Mouse (Mus musculus): ENCODE measurements at regions not wholly inside any gene's neighbourhood (a gene's known extent, or its start where the extent isn't known, plus 50 kb on each side); places are given as distances from the start of the nearest gene placed in this dataset.
"Not testable (repeated sequence)": the region's sequence is repeated elsewhere in the genome, so short reads cannot be mapped to it uniquely, and the experiment has no call there.

GRCm38 (mm10) chr12:74825664-74826063 is 351.5 kb downstream of the Kcnh5 start:
- no peak for ATAC-seq (ENCODE audit: insufficient number of reproducible peaks, insufficient read depth, low FRiP score, low TSS enrichment)
- no peaks in the 10 kb centered on the region for H3K9me3 ChIP-seq
- WGBS: 54% methylated on average over 3 of the region's 3 CpGs
- no peak overlapping the region for H3K27ac ChIP-seq
- no peaks in the 10 kb centered on the region for H3K36me3 ChIP-seq
- H3K4me2 ChIP-seq (replicated peaks): no peak overlapping the region
- no peak overlapping the region for H3K9ac ChIP-seq
- H3K4me3 ChIP-seq: no peak overlapping the region
- H3K4me1 ChIP-seq: no peaks in the 10 kb centered on the region
- H3K27me3 ChIP-seq: no peaks in the 10 kb centered on the region

DNA sequence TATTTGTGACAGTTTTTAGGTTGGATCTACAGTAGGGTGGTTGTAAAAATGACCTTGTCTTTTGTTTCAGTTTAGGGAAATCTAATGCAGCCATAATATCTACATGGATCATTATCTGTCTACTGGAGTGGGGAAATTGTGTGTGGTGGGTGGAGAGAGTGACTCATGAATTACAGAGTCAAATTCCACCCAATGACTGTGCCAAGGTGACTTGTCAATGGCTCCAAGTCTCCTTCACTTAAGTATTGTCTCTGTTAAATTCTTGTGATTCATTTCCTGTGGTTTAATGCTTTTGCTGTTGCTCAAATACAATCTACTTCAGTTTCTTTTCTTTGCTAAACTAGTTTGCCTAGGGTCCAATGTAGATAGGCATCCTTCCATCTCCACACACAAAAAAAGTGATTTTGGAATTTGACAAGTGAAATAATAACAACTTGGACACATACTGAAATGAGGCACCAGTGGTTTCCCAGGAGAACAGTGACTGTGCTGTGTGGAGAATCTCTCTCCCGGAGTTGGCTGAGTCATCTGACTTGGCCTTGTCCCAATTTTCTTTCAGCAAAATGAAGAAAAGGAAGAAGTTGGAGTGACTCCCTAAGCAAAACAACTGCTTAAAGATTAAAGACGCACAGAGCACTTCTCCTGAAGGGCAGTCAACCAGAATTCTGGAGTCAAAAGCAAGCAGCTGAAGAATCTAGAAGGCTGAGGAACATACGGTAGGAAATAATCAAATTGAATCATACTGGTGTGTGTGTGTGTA is 352.2 kb downstream of the Kcnh5 start:
- ATAC-seq (ENCODE audit: insufficient number of reproducible peaks, insufficient read depth, low FRiP score, low TSS enrichment): no peak
- no peaks in the 10 kb centered on the region for H3K9me3 ChIP-seq
- H3K4me3 ChIP-seq: no peak overlapping the region
- H3K4me1 ChIP-seq: no peaks in the 10 kb centered on the region
- 54% methylated on average over 3 of the region's 3 CpGs for WGBS
- H3K4me2 ChIP-seq (replicated peaks): no peak overlapping the region
- no peaks in the 10 kb centered on the region for H3K27me3 ChIP-seq
- no peaks in the 10 kb centered on the region for H3K36me3 ChIP-seq
- H3K27ac ChIP-seq: no peak overlapping the region
- H3K9ac ChIP-seq: no peak overlapping the region

GRCm38 (mm10) chr12:74816181-74816580 is 361.0 kb downstream of the Kcnh5 start:
- not testable (repeated sequence) for ATAC-seq (ENCODE audit: insufficient number of reproducible peaks, insufficient read depth, low FRiP score, low TSS enrichment); H3K9me3 ChIP-seq; H3K4me1 ChIP-seq; H3K9ac ChIP-seq; H3K27me3 ChIP-seq; H3K36me3 ChIP-seq; H3K4me3 ChIP-seq; H3K27ac ChIP-seq; H3K4me2 ChIP-seq (replicated peaks)
- 86% methylated on average over 3 of the region's 3 CpGs for WGBS

DNA sequence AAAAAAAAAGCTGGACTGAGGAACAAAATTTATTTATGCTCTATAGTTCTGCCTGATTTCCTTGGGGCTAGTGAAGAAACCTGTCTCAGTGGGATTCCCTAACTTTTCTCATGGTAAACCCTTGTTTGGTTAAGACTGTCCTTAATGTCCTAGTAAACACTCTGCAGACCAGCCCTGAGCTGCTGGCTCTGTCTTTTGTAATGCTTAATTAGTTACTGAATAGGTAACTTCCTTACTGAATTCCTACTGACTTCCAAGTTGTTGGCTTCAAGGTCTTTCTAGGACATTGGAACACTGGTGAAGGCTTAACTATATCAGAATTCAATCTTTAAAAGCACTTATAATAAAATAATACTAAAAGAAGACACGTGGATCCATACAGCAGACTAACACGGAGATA is 368.6 kb downstream of the Kcnh5 start:
- not testable (repeated sequence) for H3K9me3 ChIP-seq; H3K9ac ChIP-seq; H3K27ac ChIP-seq; ATAC-seq (ENCODE audit: insufficient number of reproducible peaks, insufficient read depth, low FRiP score, low TSS enrichment); H3K4me2 ChIP-seq (replicated peaks); H3K27me3 ChIP-seq; H3K4me3 ChIP-seq; H3K4me1 ChIP-seq; H3K36me3 ChIP-seq
- 88% methylated on average over 2 of the region's 2 CpGs for WGBS

GRCm38 (mm10) chr12:74807926-74808325 is 369.2 kb downstream of the Kcnh5 start:
- H3K4me2 ChIP-seq (replicated peaks); H3K27me3 ChIP-seq; H3K4me1 ChIP-seq; H3K9me3 ChIP-seq; H3K9ac ChIP-seq; H3K36me3 ChIP-seq; H3K27ac ChIP-seq; ATAC-seq (ENCODE audit: insufficient number of reproducible peaks, insufficient read depth, low FRiP score, low TSS enrichment); H3K4me3 ChIP-seq: not testable (repeated sequence)
- WGBS: 93% methylated on average over 15 of the region's 15 CpGs

GRCm38 (mm10) chr12:74803740-74804512 is 373.2 kb downstream of the Kcnh5 start:
- Histone ChIP-seq H3K27me3 (no peaks in the 10 kb centered on the region), H3K9ac (no peak overlapping the region), H3K4me1 (no peaks in the 10 kb centered on the region), H3K4me2 (replicated peaks) (no peak overlapping the region), H3K27ac (no peak overlapping the region), H3K36me3 (no peaks in the 10 kb centered on the region), H3K9me3 (no peaks in the 10 kb centered on the region), H3K4me3 (no peak overlapping the region)
- WGBS: 57% methylated on average over 13 of the region's 13 CpGs
- ATAC-seq (ENCODE audit: insufficient number of reproducible peaks, insufficient read depth, low FRiP score, low TSS enrichment): peak; percentile 83

DNA sequence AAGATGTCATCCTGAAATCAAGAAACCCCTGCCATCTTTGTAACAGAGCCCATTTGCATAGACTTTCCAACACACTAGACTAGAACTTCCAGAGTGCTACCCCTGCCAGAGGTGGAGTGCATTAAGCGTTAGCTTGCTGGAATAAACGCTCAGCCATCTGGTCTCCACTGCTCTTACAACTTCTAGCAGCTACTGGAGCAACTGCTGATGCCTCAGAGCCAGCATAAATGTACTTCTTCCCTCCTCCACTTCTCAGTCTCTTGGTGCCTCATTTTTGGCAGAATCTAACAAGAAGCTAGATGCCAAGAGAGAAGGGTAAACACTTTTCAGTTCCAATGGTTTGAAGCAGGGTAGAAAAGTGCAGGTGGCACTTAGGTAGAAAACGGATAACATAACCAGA is 385.1 kb downstream of the Kcnh5 start:
- Histone ChIP-seq H3K36me3 (no peaks in the 10 kb centered on the region), H3K9me3 (no peaks in the 10 kb centered on the region), H3K27me3 (no peaks in the 10 kb centered on the region), H3K27ac (no peak overlapping the region), H3K4me3 (no peak overlapping the region), H3K9ac (no peak overlapping the region), H3K4me1 (no peaks in the 10 kb centered on the region), H3K4me2 (replicated peaks) (no peak overlapping the region)
- no peak for ATAC-seq (ENCODE audit: insufficient number of reproducible peaks, insufficient read depth, low FRiP score, low TSS enrichment)
- WGBS: 82% methylated on average over 3 of the region's 3 CpGs

DNA sequence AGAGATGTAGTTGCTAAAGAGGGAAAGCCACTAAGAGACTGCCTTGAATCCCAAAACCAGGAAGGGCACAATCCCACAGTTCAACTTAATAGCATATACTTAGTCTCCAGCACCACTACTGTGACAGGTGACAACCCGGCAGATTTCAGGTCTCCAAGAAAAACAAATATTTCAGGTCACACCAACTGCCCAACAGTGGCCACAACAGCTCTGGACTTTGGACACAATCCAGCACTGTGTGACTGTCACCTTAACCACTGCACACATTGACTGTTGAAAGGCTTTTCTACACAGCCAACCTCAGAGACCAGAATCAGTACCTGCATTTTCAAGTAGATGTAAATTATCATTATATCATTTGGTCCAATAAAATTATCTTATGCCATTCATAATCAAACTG is 414.8 kb downstream of the Kcnh5 start:
- H3K9me3 ChIP-seq: no peaks in the 10 kb centered on the region
- no peaks in the 10 kb centered on the region for H3K36me3 ChIP-seq
- no peak for ATAC-seq (ENCODE audit: insufficient number of reproducible peaks, insufficient read depth, low FRiP score, low TSS enrichment)
- H3K4me3 ChIP-seq: no peak overlapping the region
- no peaks in the 10 kb centered on the region for H3K27me3 ChIP-seq
- no peaks in the 10 kb centered on the region for H3K4me1 ChIP-seq
- no peak overlapping the region for H3K27ac ChIP-seq
- WGBS: 90% methylated on average over 1 of the region's 1 CpGs
- H3K9ac ChIP-seq: no peak overlapping the region
- no peak overlapping the region for H3K4me2 ChIP-seq (replicated peaks)

DNA sequence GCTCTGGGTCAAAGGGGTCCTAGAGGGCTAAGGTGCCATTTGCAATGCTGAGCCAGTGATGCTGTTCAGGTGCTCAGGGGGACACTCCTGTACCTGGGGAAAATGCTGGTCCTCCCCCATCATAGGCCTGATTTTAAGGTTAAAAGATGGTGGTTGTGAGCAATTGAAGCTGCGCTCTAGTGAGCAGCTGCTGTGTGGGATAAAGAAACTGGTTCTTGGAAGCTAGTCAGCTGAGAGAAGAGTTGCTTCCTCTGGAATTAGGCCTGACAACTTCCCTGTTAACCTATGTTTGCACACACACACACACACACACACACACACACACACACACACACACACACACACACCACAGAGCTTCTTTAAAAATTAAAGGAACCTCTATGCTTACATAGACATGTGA is 428.9 kb upstream of the Gm11042 start:
- Histone ChIP-seq H3K4me3 (no peak overlapping the region), H3K4me2 (replicated peaks) (no peak overlapping the region), H3K36me3 (no peaks in the 10 kb centered on the region), H3K27me3 (no peaks in the 10 kb centered on the region), H3K4me1 (no peaks in the 10 kb centered on the region), H3K9me3 (no peaks in the 10 kb centered on the region), H3K27ac (no peak overlapping the region), H3K9ac (no peak overlapping the region)
- no peak for ATAC-seq (ENCODE audit: insufficient number of reproducible peaks, insufficient read depth, low FRiP score, low TSS enrichment)
- 83% methylated on average over 1 of the region's 1 CpGs for WGBS

DNA sequence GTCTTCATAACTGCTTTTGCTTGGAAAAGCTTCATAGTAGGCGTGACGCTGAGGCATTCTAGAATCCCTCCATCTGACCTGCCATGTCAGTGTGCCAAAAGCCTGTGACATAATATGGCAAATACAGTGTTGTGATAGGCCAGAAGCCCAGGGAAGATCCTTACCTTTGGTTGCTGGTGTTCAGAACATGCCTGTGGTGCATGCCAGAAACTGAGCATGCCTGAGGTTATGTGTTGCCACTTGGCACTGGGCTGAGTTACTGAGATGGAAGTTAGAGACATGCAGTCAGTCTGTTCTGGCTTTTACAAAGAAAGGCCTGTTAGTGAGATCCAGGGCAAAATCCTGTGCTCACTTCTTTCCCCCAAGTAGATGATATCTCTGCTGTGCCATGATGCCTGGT is 412.7 kb upstream of the Gm11042 start:
- Histone ChIP-seq H3K36me3 (no peaks in the 10 kb centered on the region), H3K4me3 (no peak overlapping the region), H3K9me3 (no peaks in the 10 kb centered on the region), H3K27ac (no peak overlapping the region), H3K9ac (no peak overlapping the region), H3K4me1 (no peaks in the 10 kb centered on the region), H3K4me2 (replicated peaks) (no peak overlapping the region), H3K27me3 (no peaks in the 10 kb centered on the region)
- 81% methylated on average over 2 of the region's 2 CpGs for WGBS
- ATAC-seq (ENCODE audit: insufficient number of reproducible peaks, insufficient read depth, low FRiP score, low TSS enrichment): no peak

DNA sequence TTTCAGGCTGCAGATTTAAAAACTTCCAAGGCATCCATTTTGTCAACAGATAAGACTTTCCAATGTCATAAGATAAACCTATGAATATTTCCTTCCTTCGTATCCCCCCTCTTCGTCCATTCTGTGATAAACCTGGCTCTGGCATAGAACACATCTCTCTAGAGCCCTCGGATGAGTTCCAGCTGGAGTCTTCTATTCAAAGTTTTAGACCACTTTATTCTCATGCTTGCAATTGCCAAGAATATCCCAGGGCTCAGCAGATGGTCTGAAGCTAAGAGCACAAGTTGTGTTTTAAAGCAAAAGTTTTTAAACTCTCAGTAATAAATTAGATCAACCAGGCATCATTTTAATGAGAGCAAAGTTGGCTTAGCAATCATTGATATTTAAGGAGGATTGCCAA is 363.0 kb upstream of the Gm11042 start:
- Histone ChIP-seq H3K9me3 (no peaks in the 10 kb centered on the region), H3K4me3 (no peak overlapping the region), H3K27me3 (no peaks in the 10 kb centered on the region), H3K36me3 (no peaks in the 10 kb centered on the region), H3K27ac (no peak overlapping the region), H3K4me2 (replicated peaks) (no peak overlapping the region), H3K9ac (no peak overlapping the region), H3K4me1 (no peaks in the 10 kb centered on the region)
- no peak for ATAC-seq (ENCODE audit: insufficient number of reproducible peaks, insufficient read depth, low FRiP score, low TSS enrichment)
- 90% methylated on average over 3 of the region's 3 CpGs for WGBS

DNA sequence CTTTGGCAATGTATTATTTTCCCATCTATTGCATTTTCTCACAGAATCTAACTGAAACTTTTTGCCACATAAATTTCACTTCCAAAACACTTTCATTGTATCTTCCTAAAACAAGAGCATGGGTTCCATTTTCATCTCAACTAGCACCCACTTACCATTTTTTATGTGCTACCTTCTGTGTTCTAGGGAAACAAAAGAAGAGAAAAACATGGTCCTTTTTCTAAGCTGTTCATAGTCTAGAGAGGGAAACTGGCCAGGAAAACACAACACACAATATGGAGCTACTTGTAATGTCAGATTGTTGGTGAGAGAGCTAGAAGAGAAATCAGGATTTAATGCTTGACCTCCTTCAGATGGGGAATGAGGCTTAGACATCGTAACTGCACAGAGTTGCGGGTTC is 361.6 kb upstream of the Gm11042 start:
- Histone ChIP-seq H3K9ac (no peak overlapping the region), H3K27me3 (no peaks in the 10 kb centered on the region), H3K4me1 (no peaks in the 10 kb centered on the region), H3K9me3 (no peaks in the 10 kb centered on the region), H3K4me2 (replicated peaks) (no peak overlapping the region), H3K36me3 (no peaks in the 10 kb centered on the region), H3K4me3 (no peak overlapping the region), H3K27ac (no peak overlapping the region)
- 83% methylated on average over 2 of the region's 2 CpGs for WGBS
- no peak for ATAC-seq (ENCODE audit: insufficient number of reproducible peaks, insufficient read depth, low FRiP score, low TSS enrichment)
